Mouse (Mus musculus) midbrain, embryonic 12.5 days (tissue): Measurements from ENCODE around the gene Fbxl2. TPM values are rescaled to one million over a fixed set of nuclear protein-coding genes. Genes with fewer than 3 reads are reported as not detected.
A peak's percentile ranks its signal among the peaks of the same experiment; 100 is the strongest.

Experiments
- ATAC-seq: fragments of 200-750 bp; cut with Nextera tagmentation; 2 replicates; pipeline ENCODE4 v1.8.0; 2017; ENCODE audit warnings: low read depth, moderate TSS enrichment, moderate library complexity; ENCODE audit not compliant: low FRiP score
- H3K27ac ChIP-seq: fragments of 300-500 bp; sonication (generic); replicated peaks from 2 replicates; pipeline ENCODE4 v1.5.1; 2016; ENCODE audit warnings: mild to moderate bottlenecking
- H3K27me3 ChIP-seq: fragments of 300-500 bp; sonication (generic); 2 replicates; pipeline ENCODE4 v1.6.1; 2016; ENCODE audit warnings: mild to moderate bottlenecking
- H3K36me3 ChIP-seq: fragments of 300-500 bp; sonication (generic); 2 replicates; pipeline ENCODE4 v1.6.1; 2016
- H3K4me1 ChIP-seq: fragments of 300-500 bp; sonication (generic); 2 replicates; pipeline ENCODE4 v1.6.1; 2016
- H3K4me2 ChIP-seq: fragments of 300-500 bp; sonication (generic); replicated peaks from 2 replicates; pipeline ENCODE4 v1.6.1; 2016; ENCODE audit warnings: mild to moderate bottlenecking, moderate library complexity
- H3K4me3 ChIP-seq: fragments of 300-500 bp; sonication (generic); 2 replicates; pipeline ENCODE4 v1.5.1; 2016; ENCODE audit warnings: mild to moderate bottlenecking
- H3K9ac ChIP-seq: fragments of 300-500 bp; sonication (generic); replicated peaks from 2 replicates; pipeline ENCODE4 v1.6.1; 2016; ENCODE audit warnings: mild to moderate bottlenecking, moderate library complexity
- H3K9me3 ChIP-seq: fragments of 300-500 bp; sonication (generic); 2 replicates; pipeline ENCODE4 v1.6.1; 2016; ENCODE audit warnings: mild to moderate bottlenecking
- WGBS: fragments of 180-500 bp; shearing (Covaris S2); methylation state at CpG from one replicate; pipeline ENCODE4 v1.1.7; 2016; 5-methylcytosine and 5-hydroxymethylcytosine counted together
- polyA plus RNA-seq: library from polyadenylated mRNA; unstranded; fragments of >200 nt; fragmentation: Nextera tagmentation; extraction: Ambion mirVana; gene quantifications from 2 replicates; pipeline ENCODE4 v1.2.1, GENCODE M21; 2016

The Fbxl2 gene
- polyA plus RNA-seq, 1 experiment from 2014 or later: 11.9 TPM

- Histone ChIP-seq H3K4me1 (no peaks in the 10 kb centered on the region), H3K9me3 (no peaks in the 10 kb centered on the region), H3K9ac (no peak overlapping the region), H3K27ac (peak overlapping the region; percentile 47), H3K4me3 (no peak overlapping the region), H3K4me2 (no peak overlapping the region), H3K27me3 (no peaks in the 10 kb centered on the region), H3K36me3 (peaks cover 38% of the 10 kb centered on the region)
- 75% methylated on average over 16 of the region's 16 CpGs for WGBS
- no peak for ATAC-seq
These were observed 64.7 kb downstream of the Fbxl2 start for GRCm38 (mm10) chr9:113981099-113981880.

- peaks cover 56% of the 10 kb centered on the region for H3K36me3 ChIP-seq
- no peaks in the 10 kb centered on the region for H3K9me3 ChIP-seq
- ATAC-seq: no peak
- H3K27me3 ChIP-seq: no peaks in the 10 kb centered on the region
- H3K27ac ChIP-seq: no peak overlapping the region
- 95% methylated on average over 13 of the region's 13 CpGs for WGBS
- H3K4me1 ChIP-seq: no peaks in the 10 kb centered on the region
- no peak overlapping the region for H3K4me2 ChIP-seq
- H3K9ac ChIP-seq: no peak overlapping the region
- H3K4me3 ChIP-seq: no peak overlapping the region
These were observed 66.6 kb downstream of the Fbxl2 start for GRCm38 (mm10) chr9:113979356-113979755.

- Histone ChIP-seq H3K9ac (no peak overlapping the region), H3K27ac (no peak overlapping the region), H3K36me3 (peaks cover 63% of the 10 kb centered on the region), H3K27me3 (no peaks in the 10 kb centered on the region), H3K4me2 (no peak overlapping the region), H3K4me3 (no peak overlapping the region), H3K9me3 (no peaks in the 10 kb centered on the region), H3K4me1 (no peaks in the 10 kb centered on the region)
- ATAC-seq: no peak
- 87% methylated on average over 7 of the region's 7 CpGs for WGBS
These were observed 67.3 kb downstream of the Fbxl2 start for GRCm38 (mm10) chr9:113978656-113979055.

DNA sequence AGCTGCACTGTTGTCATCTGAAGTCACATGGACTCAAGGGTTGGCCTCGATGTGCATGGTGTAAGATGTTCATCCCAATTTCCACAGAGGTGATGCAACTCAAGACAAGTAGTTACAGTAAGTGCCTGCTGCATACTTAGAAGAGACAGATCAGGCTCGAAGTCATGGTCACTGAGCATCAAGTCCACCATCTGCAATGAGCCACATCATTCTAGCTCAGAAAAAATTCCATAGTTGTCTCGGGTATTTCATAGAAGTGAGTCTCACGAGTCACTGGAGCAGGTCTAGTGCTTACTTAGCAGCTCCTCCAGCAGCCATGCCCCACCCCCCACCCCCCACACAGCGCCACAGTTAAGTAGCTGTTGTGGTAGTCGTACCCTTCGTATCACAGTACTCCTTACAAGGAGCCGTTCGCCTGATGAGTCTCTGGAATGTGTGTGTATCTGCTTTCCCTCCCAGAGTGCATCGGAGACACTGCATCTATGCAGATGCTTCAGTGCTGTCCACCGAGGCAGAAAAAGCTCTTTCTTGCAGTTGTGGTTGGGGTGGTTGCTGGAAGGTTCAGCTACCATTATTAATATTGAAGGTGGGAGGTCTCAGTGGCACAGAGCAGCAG, 68.7 kb downstream of the Fbxl2 start:
- Histone ChIP-seq H3K4me2 (no peak overlapping the region), H3K9ac (no peak overlapping the region), H3K9me3 (no peaks in the 10 kb centered on the region), H3K4me1 (no peaks in the 10 kb centered on the region), H3K4me3 (no peak overlapping the region), H3K27me3 (no peaks in the 10 kb centered on the region), H3K36me3 (peaks cover 73% of the 10 kb centered on the region), H3K27ac (no peak overlapping the region)
- ATAC-seq: no peak
- WGBS: 85% methylated on average over 11 of the region's 11 CpGs

DNA sequence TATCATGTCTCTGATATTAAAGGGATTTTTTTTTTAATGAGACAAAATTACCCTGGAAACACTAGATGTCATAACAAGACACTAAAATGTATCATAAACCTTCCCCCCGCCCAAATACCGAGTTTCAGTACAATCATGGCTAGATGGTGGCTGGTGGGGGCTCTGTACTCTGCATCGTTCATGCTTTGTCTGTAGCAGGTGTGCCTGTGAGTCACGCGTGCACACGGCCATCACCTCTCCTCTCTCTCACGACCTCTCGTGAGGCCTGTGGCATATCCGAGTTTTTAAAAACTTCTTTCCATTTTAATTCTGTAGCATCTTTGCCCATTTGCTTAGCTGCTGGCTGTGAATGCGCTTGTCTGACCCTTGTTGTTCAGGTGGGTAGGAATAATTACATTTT, 69.7 kb downstream of the Fbxl2 start:
- no peak overlapping the region for H3K4me2 ChIP-seq
- H3K9me3 ChIP-seq: no peaks in the 10 kb centered on the region
- no peak overlapping the region for H3K4me3 ChIP-seq
- no peaks in the 10 kb centered on the region for H3K4me1 ChIP-seq
- 94% methylated on average over 10 of the region's 10 CpGs for WGBS
- H3K9ac ChIP-seq: no peak overlapping the region
- no peak overlapping the region for H3K27ac ChIP-seq
- no peaks in the 10 kb centered on the region for H3K27me3 ChIP-seq
- H3K36me3 ChIP-seq: peaks cover 74% of the 10 kb centered on the region
- ATAC-seq: no peak

- H3K9ac ChIP-seq: no peak overlapping the region
- whole genome bisulfite sequencing: 88% methylated on average over 7 of the region's 7 CpGs
- no peaks in the 10 kb centered on the region for H3K9me3 ChIP-seq
- no peaks in the 10 kb centered on the region for H3K4me1 ChIP-seq
- no peak overlapping the region for H3K27ac ChIP-seq
- no peaks in the 10 kb centered on the region for H3K27me3 ChIP-seq
- ATAC-seq: no peak
- no peak overlapping the region for H3K4me3 ChIP-seq
- no peak overlapping the region for H3K4me2 ChIP-seq
- peaks cover 83% of the 10 kb centered on the region for H3K36me3 ChIP-seq
These were observed 70.5 kb downstream of the Fbxl2 start for GRCm38 (mm10) chr9:113975442-113975841.

DNA sequence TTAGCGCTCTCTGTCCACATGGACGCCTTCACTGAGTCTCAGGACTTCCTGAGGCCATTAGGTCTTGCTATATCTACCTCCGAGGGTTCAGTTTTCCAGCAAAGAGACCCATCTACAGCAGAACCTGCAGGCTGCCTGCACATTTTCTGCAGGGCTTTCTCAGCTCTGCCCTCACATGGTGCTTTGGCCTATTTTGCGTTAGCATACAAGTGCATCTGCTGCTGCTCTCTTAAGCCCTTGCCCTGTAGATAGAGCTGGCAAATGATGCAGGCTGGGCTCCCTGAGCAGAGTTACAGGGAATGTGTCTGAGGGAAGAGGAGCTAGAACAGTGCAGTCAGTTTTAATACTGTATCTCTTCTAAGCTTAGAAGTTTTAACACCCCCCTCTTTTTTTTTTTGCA, 71.0 kb downstream of the Fbxl2 start:
- no peak overlapping the region for H3K4me2 ChIP-seq
- H3K36me3 ChIP-seq: peaks cover 87% of the 10 kb centered on the region

GRCm38 (mm10) chr9:113973857-113974256, 72.1 kb downstream of the Fbxl2 start:
- Histone ChIP-seq H3K36me3 (peaks cover 86% of the 10 kb centered on the region), H3K27me3 (no peaks in the 10 kb centered on the region), H3K27ac (no peak overlapping the region), H3K4me3 (no peak overlapping the region), H3K9me3 (no peaks in the 10 kb centered on the region), H3K4me2 (no peak overlapping the region), H3K9ac (no peak overlapping the region), H3K4me1 (no peaks in the 10 kb centered on the region)
- WGBS: 64% methylated on average over 4 of the region's 4 CpGs
- no peak for ATAC-seq

More for the DNA sequence above, 71.0 kb downstream of the Fbxl2 start:
- no peaks in the 10 kb centered on the region for H3K9me3 ChIP-seq
- no peaks in the 10 kb centered on the region for H3K27me3 ChIP-seq
- H3K27ac ChIP-seq: no peak overlapping the region
- no peak overlapping the region for H3K4me3 ChIP-seq
- no peak for ATAC-seq
- WGBS: 90% methylated on average over 4 of the region's 4 CpGs
- H3K9ac ChIP-seq: no peak overlapping the region
- no peaks in the 10 kb centered on the region for H3K4me1 ChIP-seq

DNA sequence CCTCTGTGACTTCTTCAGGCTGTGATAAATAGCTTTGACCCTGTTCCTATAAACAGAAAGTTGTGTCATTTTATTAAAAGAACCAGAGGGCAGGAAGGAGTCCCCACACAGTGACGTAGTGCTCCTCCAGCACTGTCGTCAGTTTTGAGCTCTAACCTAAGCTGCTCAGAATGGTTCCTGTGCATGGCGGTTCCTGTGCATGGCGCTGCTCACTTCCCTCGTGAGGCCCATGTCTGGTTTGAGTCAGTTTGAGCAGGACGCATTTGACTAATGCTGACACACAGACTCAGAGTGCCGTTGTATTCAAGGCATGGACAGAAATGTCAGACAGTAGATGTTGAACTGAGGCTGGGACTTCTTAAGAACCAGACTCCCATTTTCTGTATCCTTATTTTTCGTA, 74.4 kb downstream of the Fbxl2 start:
- H3K9me3 ChIP-seq: no peaks in the 10 kb centered on the region
- H3K36me3 ChIP-seq: peaks cover 84% of the 10 kb centered on the region
- H3K4me1 ChIP-seq: no peaks in the 10 kb centered on the region
- no peaks in the 10 kb centered on the region for H3K27me3 ChIP-seq
- H3K27ac ChIP-seq: no peak overlapping the region
- ATAC-seq: no peak
- H3K4me3 ChIP-seq: no peak overlapping the region
- WGBS: 87% methylated on average over 8 of the region's 8 CpGs
- H3K4me2 ChIP-seq: no peak overlapping the region
- no peak overlapping the region for H3K9ac ChIP-seq

DNA sequence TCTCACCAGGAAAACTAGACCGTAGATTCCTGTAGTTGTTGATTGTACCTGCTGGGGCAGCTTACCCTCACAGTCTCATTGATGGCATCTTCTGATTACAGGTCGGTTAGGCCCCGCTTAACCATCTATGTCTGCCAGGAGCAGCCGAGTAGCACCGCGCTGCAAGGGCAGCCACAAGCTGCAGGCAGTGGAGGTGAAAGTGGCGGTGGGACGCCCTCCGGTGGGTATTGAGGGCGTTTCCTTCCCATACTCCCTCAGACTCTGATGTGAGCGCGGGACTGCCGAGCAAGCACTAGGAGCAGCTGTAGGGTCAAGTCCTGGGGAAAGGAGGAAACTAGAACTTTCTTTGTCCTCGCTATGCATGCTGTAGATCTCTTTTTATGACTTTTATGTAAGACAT, 76.0 kb downstream of the Fbxl2 start:
- Histone ChIP-seq H3K9me3 (no peaks in the 10 kb centered on the region), H3K36me3 (peaks cover 81% of the 10 kb centered on the region), H3K27ac (no peak overlapping the region), H3K4me1 (no peaks in the 10 kb centered on the region), H3K4me3 (no peak overlapping the region), H3K27me3 (no peaks in the 10 kb centered on the region), H3K9ac (no peak overlapping the region), H3K4me2 (no peak overlapping the region)
- ATAC-seq: no peak
- 92% methylated on average over 14 of the region's 14 CpGs for WGBS

GRCm38 (mm10) chr9:113969399-113969798, 76.6 kb downstream of the Fbxl2 start:
- no peak for ATAC-seq
- H3K27me3 ChIP-seq: no peaks in the 10 kb centered on the region
- H3K9ac ChIP-seq: no peak overlapping the region
- H3K36me3 ChIP-seq: peaks cover 81% of the 10 kb centered on the region
- H3K9me3 ChIP-seq: no peaks in the 10 kb centered on the region
- H3K4me3 ChIP-seq: no peak overlapping the region
- 96% methylated on average over 8 of the region's 8 CpGs for WGBS
- H3K4me2 ChIP-seq: no peak overlapping the region
- no peaks in the 10 kb centered on the region for H3K4me1 ChIP-seq
- H3K27ac ChIP-seq: no peak overlapping the region

DNA sequence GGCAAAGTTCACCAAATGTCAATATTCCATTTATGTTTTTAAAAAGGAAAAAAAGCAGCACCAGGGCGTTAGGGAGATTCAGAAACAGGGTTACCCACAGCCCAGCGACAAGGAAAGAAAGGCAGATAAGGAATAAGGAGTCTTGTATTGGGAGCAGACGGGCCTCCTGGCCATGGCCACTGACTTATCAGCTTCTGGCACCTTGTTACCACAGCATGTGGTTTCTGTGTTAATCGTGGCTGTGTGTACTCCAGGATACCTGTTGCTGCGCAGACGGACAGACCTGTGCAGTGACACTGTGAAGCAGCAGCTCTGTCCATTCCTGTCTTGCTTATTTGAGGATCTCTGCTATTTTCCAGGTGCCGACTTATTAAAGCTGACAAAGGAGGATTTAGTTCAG, 77.0 kb downstream of the Fbxl2 start:
- no peak for ATAC-seq
- no peak overlapping the region for H3K4me2 ChIP-seq
- H3K9me3 ChIP-seq: no peaks in the 10 kb centered on the region
- H3K27ac ChIP-seq: no peak overlapping the region
- no peaks in the 10 kb centered on the region for H3K4me1 ChIP-seq
- H3K9ac ChIP-seq: no peak overlapping the region
- H3K36me3 ChIP-seq: peaks cover 81% of the 10 kb centered on the region
- H3K27me3 ChIP-seq: no peaks in the 10 kb centered on the region
- WGBS: 91% methylated on average over 7 of the region's 7 CpGs
- H3K4me3 ChIP-seq: no peak overlapping the region
